Mouse (Mus musculus) intestine, embryonic 15.5 days (tissue): ENCODE data around the gene Spata9. TPM values are rescaled to one million over a fixed set of nuclear protein-coding genes. Genes with fewer than 3 reads are reported as not detected.

Source experiments
- ATAC-seq: fragments of 200-750 bp; cut with Nextera tagmentation; 2 replicates; pipeline ENCODE4 v1.8.0; 2017; ENCODE audit warnings: moderate TSS enrichment, moderate library complexity
- H3K27ac ChIP-seq: fragments of 300-500 bp; sonication (generic); 2 replicates; pipeline ENCODE4 v1.5.1; 2015; ENCODE audit warnings: mild to moderate bottlenecking, inconsistent platforms
- H3K27me3 ChIP-seq: fragments of 300-500 bp; sonication (generic); replicated peaks from 2 replicates; pipeline ENCODE4 v1.6.1; 2015; ENCODE audit warnings: inconsistent platforms
- H3K36me3 ChIP-seq: fragments of 300-500 bp; sonication (generic); 2 replicates; pipeline ENCODE4 v1.6.1; 2015; ENCODE audit warnings: inconsistent platforms
- H3K4me1 ChIP-seq: fragments of 300-500 bp; sonication (generic); replicated peaks from 2 replicates; pipeline ENCODE4 v1.6.1; 2015; ENCODE audit warnings: inconsistent platforms
- H3K4me2 ChIP-seq: fragments of 300-500 bp; sonication (generic); replicated peaks from 2 replicates; pipeline ENCODE4 v1.6.1; 2015; ENCODE audit warnings: mild to moderate bottlenecking, inconsistent platforms
- H3K4me3 ChIP-seq: fragments of 300-500 bp; sonication (generic); replicated peaks from 2 replicates; pipeline ENCODE4 v1.5.1; 2015; ENCODE audit warnings: inconsistent platforms
- H3K9ac ChIP-seq: fragments of 300-500 bp; sonication (generic); 2 replicates; pipeline ENCODE4 v1.6.1; 2015; ENCODE audit warnings: inconsistent platforms
- H3K9me3 ChIP-seq: fragments of 300-500 bp; sonication (generic); 2 replicates; pipeline ENCODE4 v1.6.1; 2016; ENCODE audit warnings: inconsistent platforms
- WGBS: fragments of 180-500 bp; shearing (Covaris S2); methylation state at CpG from one replicate; pipeline ENCODE4 v1.1.7; 2015; 5-methylcytosine and 5-hydroxymethylcytosine counted together
- polyA plus RNA-seq: library from polyadenylated mRNA; unstranded; fragments of >200 nt; fragmentation: Nextera tagmentation; extraction: Ambion mirVana; gene quantifications from 2 replicates; pipeline ENCODE4 v1.2.1, GENCODE M21; 2015

Spata9 gene
- polyA plus RNA-seq, 1 experiment from 2014 or later = 0.41 TPM

DNA sequence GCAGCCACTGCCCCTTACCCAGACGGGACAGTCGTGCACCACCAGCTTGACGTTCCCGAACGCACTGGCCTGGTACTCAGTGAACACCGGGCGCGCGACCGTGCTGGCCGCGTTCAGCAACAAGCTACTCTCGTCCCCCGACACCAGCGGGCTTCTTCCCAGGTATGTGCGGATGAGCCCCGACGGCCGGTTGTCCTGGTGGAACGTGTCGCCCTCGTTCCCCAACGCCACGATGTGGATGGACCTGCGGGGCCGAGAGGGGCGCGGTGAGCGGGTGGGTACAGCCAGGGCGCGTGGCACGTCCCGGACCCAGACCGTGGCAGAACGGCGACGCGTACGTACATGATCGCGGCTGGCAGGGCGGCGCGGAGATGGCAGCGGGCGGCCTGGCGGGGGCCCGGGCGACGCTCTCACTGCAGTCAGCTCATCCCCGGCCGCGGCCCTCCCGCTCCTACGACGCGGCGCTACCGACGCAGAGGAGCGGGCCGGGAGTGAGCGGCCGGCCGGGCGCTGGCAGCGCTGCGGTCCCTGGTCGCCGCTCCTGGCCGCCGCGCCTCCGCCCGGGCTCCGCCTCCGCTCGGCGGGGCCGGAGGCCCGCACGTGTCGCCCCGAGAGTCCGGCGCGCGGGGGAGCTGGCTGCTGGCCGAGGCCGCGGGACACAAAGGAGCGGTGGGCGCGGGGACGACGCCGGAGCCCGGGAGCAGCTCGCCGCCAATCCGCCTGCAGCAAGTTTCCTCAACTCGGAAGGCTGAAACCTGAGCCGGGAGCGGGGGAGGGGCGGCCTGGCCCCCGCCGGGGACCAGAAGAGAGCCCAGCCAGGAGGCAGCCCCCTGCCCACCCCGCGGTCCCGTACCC lies 23.5 kb upstream of the Spata9 start, which contains the start of gene Rhobtb3:
Gene Rhobtb3, minus strand, starts transcription at position 737 of the 855 bp plus-strand sequence.
- 0 out of 2 replicates have a peak, but pooled peaks cover 3% of the 10 kb centered on the region for H3K36me3 ChIP-seq
- peak within 1 kb of the TSS; percentile 65 for H3K4me2 ChIP-seq
- H3K4me3 ChIP-seq = peak within 1 kb of the TSS; percentile 84
- peak; percentile 88 for ATAC-seq
- H3K9me3 ChIP-seq = no peaks in the 10 kb centered on the region
- no peaks in the 10 kb centered on the region for H3K27me3 ChIP-seq
- under 1% methylated on average over 93 of the region's 110 CpGs for WGBS
- peak within 1 kb of the TSS; percentile 91 for H3K9ac ChIP-seq
- 0 out of 2 replicates have a peak, but pooled peaks cover 13% of the 10 kb centered on the region for H3K4me1 ChIP-seq
- peak within 1 kb of the TSS; percentile 99 for H3K27ac ChIP-seq

DNA sequence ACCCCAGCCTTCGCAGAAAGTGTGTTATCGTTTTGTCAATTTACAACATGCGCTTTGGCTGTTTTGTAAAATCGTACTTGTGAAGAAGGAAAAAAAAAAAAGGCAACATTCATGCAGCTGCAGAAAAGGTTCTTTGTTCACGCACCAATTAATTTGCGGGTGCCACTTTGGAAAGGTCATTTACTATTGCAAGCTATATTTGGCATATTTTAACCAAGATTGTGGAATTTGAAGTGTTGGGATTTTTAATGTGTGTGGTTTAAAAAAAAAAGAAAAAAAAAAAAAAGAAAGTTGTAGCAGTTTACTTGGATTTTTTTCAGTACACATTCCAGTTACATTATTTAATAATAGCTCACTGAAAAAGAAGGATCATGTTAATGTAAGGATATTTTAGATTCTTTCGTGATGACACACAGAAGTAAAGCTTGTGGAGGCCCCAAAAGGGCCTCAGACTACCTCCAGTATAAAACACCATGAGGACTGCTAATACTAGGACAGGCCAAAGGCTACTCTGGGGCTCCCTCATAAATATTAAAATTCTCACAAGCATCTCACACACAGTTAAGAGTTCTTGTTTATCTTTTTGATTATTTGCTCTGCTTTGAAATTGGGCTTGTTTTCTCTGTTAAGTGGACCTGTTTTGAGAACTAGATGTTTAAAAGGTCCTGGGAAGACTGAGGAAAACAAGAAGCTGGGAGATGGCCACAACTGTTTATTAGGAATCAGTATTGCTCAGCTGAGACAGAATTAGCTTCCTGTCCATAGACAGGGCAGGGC lies 22.7 kb upstream of the Spata9 start:
- WGBS = 1% methylated on average over 7 of the region's 7 CpGs
- Histone ChIP-seq H3K27ac (peak overlapping the region; percentile 99), H3K36me3 (no peaks in the 10 kb centered on the region), H3K4me2 (peak overlapping the region; percentile 65), H3K4me3 (peak overlapping the region; percentile 84), H3K4me1 (0 out of 2 replicates have a peak, but pooled peaks cover 13% of the 10 kb centered on the region), H3K27me3 (no peaks in the 10 kb centered on the region), H3K9me3 (no peaks in the 10 kb centered on the region), H3K9ac (peak overlapping the region; percentile 91)
- ATAC-seq = peak; percentile 16; the same call in 1 of the 2 replicates

DNA sequence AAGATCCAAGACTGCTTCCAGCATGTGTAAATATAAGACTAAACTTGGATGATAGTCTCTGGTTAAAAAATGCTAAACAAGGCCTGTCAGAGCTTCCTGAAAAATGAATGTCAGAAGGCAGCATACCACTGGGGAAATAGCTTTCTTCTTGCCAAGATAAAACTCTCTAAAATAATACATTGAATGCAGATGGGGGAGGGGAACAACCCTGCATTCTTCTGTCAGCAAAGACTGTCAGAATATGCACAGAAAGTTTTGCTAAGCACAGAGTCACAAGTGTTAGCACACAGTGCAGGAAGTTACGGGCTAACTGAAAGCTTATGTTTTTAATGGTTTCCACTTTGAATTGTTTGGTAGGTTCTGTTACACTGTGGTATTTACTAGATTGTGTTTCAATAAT lies 16.7 kb upstream of the Spata9 start:
- no peak overlapping the region for H3K27ac ChIP-seq
- ATAC-seq = peak; percentile 39; the same call in 1 of the 2 replicates
- 47% methylated on average over 1 of the region's 1 CpGs for WGBS
- no peaks in the 10 kb centered on the region for H3K4me1 ChIP-seq
- H3K4me3 ChIP-seq = no peak overlapping the region
- H3K4me2 ChIP-seq = no peak overlapping the region
- no peaks in the 10 kb centered on the region for H3K36me3 ChIP-seq
- no peaks in the 10 kb centered on the region for H3K27me3 ChIP-seq
- no peaks in the 10 kb centered on the region for H3K9me3 ChIP-seq
- H3K9ac ChIP-seq = no peak overlapping the region

DNA sequence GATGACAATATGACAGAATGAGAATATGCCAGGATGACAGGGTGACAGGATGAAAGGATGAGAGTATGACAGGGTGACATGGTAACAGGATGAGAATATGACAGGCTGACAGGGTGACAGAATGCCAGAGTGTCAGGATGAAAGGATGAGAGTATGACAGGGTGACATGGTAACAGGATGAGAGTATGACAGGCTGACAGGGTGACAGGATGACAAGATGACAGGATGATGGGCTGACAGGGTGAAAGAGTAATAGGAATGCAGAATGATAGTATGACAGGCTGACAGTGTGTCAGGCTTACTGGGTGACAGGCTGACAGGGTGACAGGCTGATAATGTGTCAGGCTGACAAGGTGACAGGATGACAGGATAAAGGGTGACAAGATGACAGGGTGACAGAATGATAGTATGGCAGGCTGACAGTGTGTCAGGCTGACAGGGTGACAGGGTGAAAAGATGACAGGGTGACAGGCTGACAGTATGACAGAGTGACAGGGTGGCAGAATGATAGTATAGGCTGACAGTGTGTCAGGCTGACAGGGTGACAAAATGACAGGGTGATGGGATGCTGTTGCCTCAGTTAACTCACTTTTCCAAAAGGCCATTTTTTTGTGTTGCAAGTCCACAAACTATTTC lies 11.5 kb upstream of the Spata9 start:
- Histone ChIP-seq H3K27ac (no peak overlapping the region), H3K4me1 (no peaks in the 10 kb centered on the region), H3K27me3 (no peaks in the 10 kb centered on the region), H3K4me3 (no peak overlapping the region), H3K9ac (no peak overlapping the region), H3K9me3 (no peaks in the 10 kb centered on the region), H3K36me3 (no peaks in the 10 kb centered on the region), H3K4me2 (no peak overlapping the region)
- no peak for ATAC-seq

DNA sequence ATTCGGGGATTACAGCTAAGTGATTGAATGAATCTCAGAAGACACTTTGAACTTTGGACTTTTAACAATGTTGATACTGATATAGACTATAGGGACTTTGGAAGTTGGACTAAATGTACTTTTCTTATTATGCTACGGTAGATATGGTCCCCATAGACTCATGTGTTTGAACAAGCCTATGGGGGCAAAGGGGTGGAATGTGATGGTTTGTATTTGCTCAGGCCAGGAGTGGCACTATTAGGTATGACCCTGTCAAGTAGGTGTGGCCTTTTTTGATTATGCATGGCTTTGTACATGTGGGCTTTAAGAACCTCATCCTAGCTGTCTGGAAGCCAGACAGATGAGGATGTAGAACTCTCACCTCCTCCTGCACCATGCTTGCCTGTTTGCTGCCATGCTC lies 7.5 kb downstream of the Spata9 start:
- Histone ChIP-seq H3K27ac (no peak overlapping the region), H3K27me3 (no peaks in the 10 kb centered on the region), H3K4me3 (no peak overlapping the region), H3K4me1 (no peaks in the 10 kb centered on the region), H3K9ac (no peak overlapping the region), H3K36me3 (no peaks in the 10 kb centered on the region), H3K9me3 (no peaks in the 10 kb centered on the region), H3K4me2 (no peak overlapping the region)
- ATAC-seq = peak; percentile 86
- 61% methylated on average over 2 of the region's 2 CpGs for WGBS

DNA sequence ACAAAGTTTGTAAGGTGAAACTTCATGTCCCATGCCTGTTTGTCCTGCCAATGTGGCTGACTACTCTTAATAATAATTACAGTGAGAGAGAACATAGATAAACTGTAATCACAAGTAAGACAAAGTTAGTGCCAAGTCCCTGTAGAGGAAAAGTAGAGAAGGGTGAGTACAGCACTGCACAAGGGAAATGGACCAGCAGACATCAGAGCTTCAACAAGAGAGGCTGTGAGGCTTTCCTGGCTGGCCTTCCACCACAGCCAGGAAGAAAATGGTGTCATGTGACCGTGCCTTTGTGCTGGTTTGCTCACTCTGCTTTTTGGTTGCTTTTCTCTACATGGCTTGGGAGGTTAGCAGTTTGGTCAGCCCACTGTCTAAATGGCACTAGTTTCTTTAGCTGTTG lies 8.7 kb downstream of the Spata9 start:
- H3K36me3 ChIP-seq = no peaks in the 10 kb centered on the region
- H3K27me3 ChIP-seq = no peaks in the 10 kb centered on the region
- no peak overlapping the region for H3K4me2 ChIP-seq
- WGBS = 79% methylated on average over 1 of the region's 1 CpGs
- no peaks in the 10 kb centered on the region for H3K4me1 ChIP-seq
- no peak overlapping the region for H3K27ac ChIP-seq
- no peaks in the 10 kb centered on the region for H3K9me3 ChIP-seq
- H3K9ac ChIP-seq = no peak overlapping the region
- H3K4me3 ChIP-seq = no peak overlapping the region
- ATAC-seq = no peak

DNA sequence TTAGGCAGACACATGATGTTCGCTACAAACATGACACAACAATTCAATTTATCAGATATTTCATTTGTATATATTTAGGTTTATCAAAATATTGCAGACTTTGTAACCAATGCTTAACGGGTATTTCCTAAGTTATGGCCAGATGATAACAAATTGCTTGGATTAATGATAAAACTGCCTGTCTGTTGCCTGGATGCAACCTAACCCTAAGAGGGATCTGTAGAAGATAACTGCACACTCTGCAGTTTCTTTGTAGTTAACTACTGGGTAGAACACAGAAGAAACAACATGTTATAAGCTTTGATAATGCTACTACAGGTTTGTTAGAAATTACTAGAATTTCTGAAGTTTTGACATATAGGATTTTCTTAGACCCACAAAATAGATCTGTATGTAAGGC lies 9.3 kb downstream of the Spata9 start:
- Histone ChIP-seq H3K27me3 (no peaks in the 10 kb centered on the region), H3K4me1 (no peaks in the 10 kb centered on the region), H3K4me3 (no peak overlapping the region), H3K9ac (no peak overlapping the region), H3K36me3 (no peaks in the 10 kb centered on the region), H3K27ac (no peak overlapping the region), H3K9me3 (no peaks in the 10 kb centered on the region), H3K4me2 (no peak overlapping the region)
- no peak for ATAC-seq
- WGBS = 75% methylated on average over 2 of the region's 2 CpGs

DNA sequence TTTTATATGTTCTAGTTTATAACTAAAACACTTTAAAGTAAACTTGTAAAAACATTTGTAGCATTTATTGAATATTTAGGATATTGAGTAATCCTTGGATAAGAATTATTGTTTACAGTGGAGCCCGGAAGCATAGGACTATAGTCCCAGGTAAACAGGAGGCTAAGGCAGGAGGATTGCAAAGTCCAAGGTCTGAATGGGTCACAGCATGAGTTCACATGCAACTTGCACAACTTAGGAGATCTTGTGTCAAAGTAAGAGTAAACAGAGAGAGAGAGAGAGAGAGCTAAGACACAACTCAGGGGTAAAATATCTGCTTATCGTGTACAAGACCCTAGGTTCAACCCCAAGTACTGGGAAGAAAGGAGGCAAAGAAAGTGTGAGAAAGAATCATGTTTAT lies 9.7 kb downstream of the Spata9 start:
- no peak overlapping the region for H3K4me3 ChIP-seq
- H3K36me3 ChIP-seq = no peaks in the 10 kb centered on the region
- WGBS = 63% methylated on average over 2 of the region's 2 CpGs
- no peaks in the 10 kb centered on the region for H3K27me3 ChIP-seq
- H3K9me3 ChIP-seq = no peaks in the 10 kb centered on the region
- H3K4me1 ChIP-seq = no peaks in the 10 kb centered on the region
- 0 out of 2 replicates have a peak, but pooled peaks have one; percentile 45 for ATAC-seq
- no peak overlapping the region for H3K27ac ChIP-seq
- H3K9ac ChIP-seq = no peak overlapping the region
- no peak overlapping the region for H3K4me2 ChIP-seq

DNA sequence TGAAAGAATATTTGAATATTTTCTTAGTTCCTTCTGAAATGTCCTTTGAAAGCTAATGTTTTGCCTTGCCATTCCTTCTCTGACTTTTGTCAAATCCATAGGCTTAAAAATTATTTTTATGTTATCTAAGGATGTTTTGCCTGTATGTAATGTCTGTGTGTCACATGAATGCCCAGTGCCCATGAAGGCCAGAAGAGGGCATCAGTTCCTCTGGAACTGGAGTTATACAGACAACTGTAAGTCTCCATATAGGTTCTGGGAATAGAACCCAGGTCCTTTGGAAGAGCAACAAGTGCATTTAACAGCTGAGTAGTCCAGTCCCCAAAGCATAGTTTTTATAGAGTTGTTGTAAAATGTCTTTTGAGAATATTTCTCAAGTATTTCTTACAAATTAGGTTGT lies 15.0 kb downstream of the Spata9 start:
- Histone ChIP-seq H3K27ac (no peak overlapping the region), H3K27me3 (no peaks in the 10 kb centered on the region), H3K4me3 (no peak overlapping the region), H3K9ac (no peak overlapping the region), H3K4me2 (no peak overlapping the region), H3K4me1 (no peaks in the 10 kb centered on the region), H3K9me3 (no peaks in the 10 kb centered on the region), H3K36me3 (no peaks in the 10 kb centered on the region)
- no peak for ATAC-seq

DNA sequence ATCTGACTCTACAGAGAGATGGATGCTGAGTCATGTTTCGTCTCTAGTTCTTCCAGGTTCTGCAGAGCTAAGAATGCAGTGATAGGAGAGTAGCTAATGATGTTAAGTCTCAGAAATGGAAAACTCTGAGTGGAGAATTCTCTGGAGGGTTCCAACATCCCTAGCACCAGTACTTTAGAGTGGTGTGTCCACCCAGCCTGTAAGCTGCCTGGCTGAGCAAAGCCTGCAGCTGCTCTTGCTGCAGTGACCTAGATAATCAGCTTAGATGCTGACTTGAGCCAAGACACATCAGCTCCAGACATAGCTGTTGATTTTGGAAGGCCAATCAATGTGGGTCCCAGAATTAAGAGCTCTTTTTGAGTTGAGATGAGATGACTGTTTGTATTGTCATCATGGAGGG lies 21.1 kb downstream of the Spata9 start:
- Histone ChIP-seq H3K27ac (no peak overlapping the region), H3K9ac (no peak overlapping the region), H3K4me3 (no peak overlapping the region), H3K4me1 (no peaks in the 10 kb centered on the region), H3K27me3 (no peaks in the 10 kb centered on the region), H3K36me3 (no peaks in the 10 kb centered on the region), H3K9me3 (no peaks in the 10 kb centered on the region), H3K4me2 (no peak overlapping the region)
- no peak for ATAC-seq
- WGBS = 93% methylated on average over 1 of the region's 1 CpGs

DNA sequence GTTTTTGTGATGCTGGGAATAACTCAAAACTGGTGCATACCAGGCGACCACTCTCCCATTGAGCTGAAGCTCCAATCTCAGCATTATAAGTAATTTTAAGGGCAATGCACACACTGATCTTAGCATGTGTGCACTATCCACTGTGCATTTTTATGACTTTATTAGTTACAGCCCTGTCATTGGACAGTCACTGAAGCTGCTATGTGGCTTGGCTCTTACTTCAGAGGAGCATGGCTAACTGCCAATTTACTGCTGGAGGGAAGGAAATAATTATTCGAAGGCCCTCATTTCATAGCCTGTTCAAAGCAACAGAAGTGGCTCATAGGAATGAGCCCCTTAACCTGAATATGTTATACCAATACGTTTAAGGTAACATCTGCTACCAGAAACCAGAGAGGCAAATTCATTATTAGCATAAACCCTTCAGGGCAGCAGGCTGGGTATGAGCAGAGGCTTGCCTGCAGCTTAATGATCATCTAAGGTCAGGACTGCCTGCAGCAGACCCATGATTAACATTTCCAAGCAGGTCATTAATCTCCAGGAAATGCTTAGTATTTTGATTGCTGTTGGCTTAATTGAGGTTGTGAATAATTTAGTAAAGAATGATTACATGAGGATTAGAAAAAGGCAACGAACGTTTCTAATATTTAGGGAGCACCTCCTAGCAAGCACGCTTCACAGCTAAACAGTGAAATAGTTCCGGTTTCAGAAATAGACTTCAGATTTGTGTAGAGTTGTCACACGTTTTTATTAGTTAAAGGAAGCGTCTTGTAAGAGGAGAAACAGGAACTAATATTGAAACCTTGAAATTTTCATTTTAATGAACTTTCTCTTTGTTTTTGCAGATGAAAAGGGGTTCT lies 25.4 kb downstream of the Spata9 start:
- no peak overlapping the region for H3K4me2 ChIP-seq
- 51% methylated on average over 9 of the region's 9 CpGs for WGBS
- no peak overlapping the region for H3K4me3 ChIP-seq
- no peak overlapping the region for H3K27ac ChIP-seq
- ATAC-seq = peak; percentile 61
- H3K9me3 ChIP-seq = no peaks in the 10 kb centered on the region
- H3K36me3 ChIP-seq = no peaks in the 10 kb centered on the region
- no peaks in the 10 kb centered on the region for H3K4me1 ChIP-seq
- H3K9ac ChIP-seq = no peak overlapping the region
- H3K27me3 ChIP-seq = no peaks in the 10 kb centered on the region
